Mouse (Mus musculus) neutrophil, adult 5-6 weeks (primary cell): Measurements from ENCODE around the gene Tfap4. TPM values are rescaled to one million over a fixed set of nuclear protein-coding genes. Genes with fewer than 3 reads are reported as not detected.
"Not testable (repeated sequence)": the region's sequence is repeated elsewhere in the genome, so short reads cannot be mapped to it uniquely, and the experiment has no call there.

Experiments used
- ATAC-seq: fragments of 151-379, 151-347 bp; 2 replicates; pipeline ENCODE4 v1.8.0; 2017; ENCODE audit warnings: mild to moderate bottlenecking, moderate TSS enrichment; ENCODE audit not compliant: insufficient number of reproducible peaks, poor library complexity, low FRiP score, severe bottlenecking; ENCODE audit errors: extremely low read depth
- total RNA-seq: library from RNA; stranded (forward); fragments of 200-1000 nt; gene quantifications from 2 replicates; pipeline ENCODE4 v1.2.3, GENCODE M21; 2017

The Tfap4 gene
- total RNA-seq, 1 experiment from 2014 or later: 8.5 TPM

DNA sequence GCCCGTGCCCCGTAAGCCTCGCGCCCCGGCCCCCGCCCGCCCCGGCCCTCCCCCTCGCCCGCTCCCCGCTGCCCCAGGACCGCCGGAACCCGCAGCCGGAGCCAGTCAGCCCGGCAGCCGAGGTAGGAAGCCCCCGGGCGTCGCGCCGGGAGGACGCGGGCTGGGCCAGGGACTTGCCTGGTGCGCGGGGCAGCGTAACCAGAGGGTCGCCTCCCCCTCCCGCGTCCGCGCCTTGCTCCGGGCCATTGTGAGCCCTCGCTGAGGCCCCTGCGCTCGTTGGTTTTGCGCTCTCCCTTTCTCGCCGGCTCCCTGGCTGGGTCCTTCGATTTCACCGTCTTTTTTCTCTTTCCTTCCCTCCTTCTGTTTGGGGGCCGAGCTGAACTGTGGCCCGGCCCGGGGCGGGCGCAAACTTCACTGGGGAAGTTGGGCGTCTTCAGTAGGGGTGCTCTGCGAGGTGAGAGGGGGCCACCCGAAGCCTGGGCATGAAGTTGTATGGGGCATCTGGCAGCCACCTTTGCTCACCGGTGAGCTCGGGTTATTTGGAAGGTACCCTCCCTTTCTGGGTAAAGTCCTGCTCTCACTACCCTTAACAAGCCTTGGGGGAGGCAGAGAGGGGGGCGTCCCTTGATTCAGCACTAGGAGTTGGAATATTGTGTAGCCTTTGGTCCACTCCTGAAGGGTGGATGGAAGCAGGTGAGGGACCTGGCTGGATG is 35.3 kb upstream of the Tfap4 start:
- ATAC-seq: no peak

DNA sequence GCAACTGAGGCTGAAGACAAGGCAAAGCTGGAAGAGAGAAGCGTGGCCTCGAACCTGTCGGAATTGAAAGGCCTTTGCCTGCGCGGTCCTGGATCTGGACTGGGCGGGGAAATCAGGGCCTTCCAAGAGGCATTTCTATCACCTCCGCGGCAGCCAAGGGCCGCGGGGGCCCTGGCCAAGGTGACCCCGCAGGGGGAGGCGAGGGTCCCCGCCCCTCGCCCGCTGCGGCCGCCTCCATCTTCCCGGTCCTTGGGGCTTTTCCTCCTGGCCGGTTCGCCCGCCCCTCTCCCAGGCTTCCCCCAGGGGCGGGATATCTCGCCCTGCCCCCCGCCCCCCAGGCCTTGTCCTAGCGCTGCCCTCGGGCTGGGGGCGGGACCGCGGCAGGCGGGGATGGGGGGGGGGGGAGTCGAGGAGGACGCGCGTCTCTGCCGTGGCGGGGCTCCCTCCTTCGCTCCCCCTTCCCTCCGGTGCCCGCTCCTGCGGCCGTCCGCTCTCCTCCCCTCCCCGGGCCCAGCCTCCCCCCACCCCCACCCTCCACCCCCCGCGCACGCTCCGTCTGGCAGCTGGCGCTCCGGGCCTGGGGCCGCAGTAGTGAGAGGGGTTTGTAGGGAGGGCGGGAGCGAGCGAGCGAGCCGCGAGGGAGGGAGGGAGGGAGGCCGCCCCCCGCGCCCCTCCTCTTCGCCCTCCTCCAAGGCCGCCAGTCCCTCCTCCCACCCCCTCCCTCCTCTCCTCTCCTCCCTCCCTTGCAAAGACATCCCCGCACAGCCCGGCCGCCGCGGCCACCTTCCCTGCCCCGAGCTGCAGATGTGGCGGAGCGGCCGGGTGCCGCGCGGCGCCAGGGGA is 34.5 kb upstream of the Tfap4 start, which contains the start of gene Glis2:
Glis2 (plus strand) TSS at position 743 of the 843 bp plus-strand sequence.
- no peak for ATAC-seq

DNA sequence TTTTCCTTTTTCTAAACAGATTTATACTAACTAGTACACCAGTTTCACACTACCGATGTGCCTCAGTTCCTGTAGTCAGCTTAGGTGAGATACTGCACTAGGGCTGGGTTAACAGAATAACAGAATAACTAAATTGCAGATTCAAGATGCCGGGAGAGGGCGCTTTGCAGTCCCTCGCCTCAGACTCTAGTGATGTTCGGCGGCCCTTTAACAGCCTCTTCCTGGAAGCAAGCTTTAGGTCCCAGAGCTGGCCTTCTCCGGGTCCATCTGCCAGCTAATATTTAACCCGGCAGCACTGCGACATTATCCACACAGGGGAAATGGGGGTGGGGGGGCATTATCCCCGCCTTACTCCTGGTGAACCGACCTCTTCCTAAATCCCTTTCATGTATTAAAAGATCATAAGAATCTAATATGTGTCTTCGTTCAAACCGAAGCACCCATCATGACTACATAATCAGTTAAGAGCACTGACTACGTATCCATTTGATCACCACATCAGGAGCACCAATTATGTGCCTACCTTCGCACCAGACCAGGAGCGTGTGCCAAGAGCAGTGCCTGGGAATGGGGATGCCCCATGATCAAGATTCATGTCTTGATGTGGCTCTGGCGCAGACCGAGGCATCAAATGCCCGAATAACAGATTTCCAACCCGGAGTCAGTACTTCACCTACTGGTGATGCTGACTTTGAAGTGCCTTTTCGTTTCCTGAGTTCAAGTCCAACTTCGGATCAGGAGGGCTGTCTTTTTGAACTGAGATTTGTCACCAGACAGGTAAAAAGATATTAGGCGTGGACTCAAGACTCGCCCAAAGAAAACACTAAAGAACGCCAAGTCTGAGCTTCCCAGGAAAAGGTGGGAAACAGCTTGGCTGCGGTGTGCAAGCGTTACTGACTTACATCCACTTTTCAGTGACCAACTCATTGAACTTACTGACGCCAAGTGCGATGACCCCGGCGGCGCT is 33.5 kb upstream of the Tfap4 start:
- 0 out of 2 replicates have a peak, but pooled peaks have one; percentile 18 for ATAC-seq

DNA sequence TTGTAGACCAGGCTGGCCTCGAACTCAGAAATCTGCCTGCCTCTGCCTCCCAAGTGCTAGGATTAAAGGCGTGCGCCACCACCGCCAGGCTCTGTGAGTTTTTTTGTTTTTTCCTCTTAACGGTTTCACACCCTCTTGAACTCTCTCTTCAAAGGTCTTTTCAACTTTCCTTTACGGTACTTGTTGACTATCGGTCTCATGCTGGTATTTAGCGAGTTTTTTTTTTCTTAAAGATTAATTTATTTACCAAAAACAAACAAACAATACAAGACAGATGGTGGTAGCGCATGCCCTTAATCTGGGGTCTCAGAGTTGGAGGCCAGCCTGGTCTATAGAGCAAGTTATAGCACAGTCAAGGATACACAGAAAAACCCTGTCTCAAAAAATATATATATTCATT is 30.6 kb upstream of the Tfap4 start:
- no peak for ATAC-seq

DNA sequence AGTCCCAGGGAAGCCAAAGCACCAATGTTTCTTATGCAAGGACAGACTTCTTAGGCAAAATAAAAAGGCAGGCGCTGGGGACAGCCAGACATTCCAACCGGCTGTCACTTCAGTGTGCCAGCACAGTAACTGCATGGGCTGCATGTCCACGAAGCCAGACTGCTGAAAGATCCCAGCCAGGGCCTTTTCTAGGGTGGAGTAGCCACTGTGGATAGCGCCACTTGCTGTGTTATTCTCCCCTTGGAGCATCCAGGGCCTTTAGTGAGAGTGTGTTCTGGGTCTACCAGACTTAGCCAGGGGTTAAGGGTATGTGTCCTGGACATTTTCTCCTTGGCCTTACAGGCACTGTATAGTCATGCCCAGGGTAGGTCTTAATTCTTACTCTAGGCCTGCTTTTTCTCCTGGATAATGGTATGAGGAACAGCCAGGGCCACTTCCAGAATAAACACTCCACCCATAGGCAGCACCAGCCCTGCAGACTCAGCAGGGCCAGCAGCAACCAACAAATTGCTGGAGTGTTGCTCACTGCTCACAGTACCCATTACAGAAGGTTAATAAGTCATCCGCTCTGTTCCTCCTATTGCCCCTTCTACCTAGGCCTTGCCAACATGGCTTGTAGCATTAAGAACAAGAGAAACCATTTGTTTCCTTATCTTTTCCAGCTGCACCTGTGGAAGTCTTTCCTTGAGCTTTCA is 28.0 kb upstream of the Tfap4 start:
- no peak for ATAC-seq

DNA sequence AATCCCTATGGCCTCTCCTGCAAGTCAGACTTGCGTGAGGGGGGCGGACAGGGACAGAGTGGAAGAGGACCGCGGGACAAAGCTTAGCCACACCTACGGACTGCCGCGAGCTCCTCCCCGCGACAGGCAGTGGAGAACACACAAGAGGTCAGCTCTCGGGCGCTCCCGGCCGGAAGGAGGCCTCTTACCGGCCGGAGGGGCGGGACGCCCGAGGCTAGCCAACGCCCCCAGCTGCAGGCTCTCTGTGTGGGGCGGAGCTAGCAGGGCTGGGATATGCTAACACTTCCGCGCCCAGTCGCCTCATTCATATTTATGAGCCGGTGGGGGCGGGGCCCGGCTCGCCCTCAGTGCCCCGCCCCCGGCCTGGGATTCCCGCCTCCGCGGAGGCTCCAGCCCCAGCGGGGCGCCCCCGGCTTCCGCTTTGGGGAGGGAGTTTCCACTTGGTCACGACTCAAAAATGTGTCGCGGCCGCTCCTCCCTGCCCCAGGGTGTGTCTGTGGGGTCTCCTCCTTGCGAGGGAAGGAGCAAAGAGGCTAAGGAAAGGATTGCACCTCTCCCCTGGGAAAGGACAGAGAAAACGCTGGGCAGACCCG is 27.0 kb upstream of the Tfap4 start:
- peak; percentile 96 for ATAC-seq

DNA sequence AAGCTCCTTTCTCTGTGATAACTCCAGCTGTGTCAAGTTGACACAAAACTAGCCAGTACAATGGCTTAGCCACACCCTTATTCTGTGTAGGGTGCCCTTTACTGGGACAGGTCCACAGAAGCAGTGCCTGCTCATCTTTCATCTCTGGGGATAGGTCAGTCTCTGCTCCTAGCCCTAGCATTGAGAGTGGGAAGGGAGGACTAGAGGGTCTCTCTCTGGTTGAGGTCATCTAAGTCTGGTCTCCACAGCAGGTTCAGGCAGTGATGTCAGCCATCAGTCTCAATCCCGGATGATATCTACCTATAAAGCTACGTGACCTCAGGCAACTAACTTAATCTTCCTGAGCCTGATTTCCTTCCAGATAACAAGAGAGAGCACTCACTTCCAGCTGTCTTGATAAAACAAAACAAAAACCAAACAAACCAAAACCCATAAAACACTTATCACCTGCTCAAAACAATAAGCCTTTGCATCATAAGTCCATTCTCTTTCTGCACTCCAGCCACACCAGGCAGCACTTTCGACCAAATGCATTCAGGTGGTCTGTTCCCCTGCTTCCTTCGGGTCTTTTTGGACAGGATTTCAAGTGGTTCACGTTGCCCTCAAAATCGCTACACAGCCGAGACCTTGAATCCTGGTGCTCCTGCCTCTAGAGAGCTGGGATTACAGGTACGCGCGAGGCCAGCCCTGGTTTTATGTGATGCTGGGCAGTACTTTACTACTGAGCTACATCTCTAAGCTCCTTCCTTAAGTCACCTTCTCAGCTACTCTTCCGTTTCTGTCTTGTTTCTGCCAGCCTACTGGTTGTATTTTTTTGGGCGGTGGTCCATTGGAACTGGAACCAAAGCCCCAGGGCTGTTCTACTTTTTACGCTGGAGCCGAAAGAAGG is 26.2 kb upstream of the Tfap4 start:
- peak; percentile 3; the same call in 1 of the 2 replicates for ATAC-seq

DNA sequence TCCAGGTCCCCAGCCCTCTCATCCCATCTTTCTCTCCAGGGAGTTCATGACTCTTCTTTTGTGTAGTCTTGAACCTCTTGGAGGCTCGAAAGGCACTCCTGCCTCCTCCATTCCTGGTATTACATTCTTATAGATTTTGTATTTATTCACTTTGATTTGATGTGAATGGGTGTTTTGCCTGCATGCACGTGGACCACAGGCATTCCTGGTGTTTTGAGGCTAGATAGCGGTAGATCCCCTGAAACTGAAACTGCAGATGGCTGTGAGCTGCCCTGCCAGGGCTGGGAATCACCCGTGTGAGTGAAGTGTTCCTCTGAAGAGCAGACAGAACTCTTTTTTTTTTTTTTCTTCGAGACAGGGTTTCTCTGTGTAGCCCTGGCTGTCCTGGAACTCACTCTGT is 24.8 kb upstream of the Tfap4 start:
- no peak for ATAC-seq

DNA sequence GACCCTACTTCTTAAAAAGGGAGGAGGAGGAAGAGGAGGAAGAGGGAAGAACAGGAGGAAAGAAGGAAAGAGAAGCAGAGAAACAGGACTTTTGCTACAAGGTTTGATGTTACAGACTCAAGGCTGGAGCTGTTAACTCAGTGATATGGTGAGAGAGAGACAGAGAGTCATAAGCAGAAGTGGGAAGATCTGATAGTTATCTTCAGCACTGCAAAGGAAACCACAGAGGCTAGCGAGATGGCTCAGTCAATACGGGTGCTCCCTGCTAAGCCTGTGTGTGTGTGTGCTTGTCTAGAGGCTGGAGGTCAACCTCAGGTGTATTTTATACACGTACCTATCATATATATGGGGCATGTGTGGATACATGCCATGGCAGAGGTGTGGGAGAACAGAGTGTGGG is 24.2 kb upstream of the Tfap4 start:
- ATAC-seq: no peak

DNA sequence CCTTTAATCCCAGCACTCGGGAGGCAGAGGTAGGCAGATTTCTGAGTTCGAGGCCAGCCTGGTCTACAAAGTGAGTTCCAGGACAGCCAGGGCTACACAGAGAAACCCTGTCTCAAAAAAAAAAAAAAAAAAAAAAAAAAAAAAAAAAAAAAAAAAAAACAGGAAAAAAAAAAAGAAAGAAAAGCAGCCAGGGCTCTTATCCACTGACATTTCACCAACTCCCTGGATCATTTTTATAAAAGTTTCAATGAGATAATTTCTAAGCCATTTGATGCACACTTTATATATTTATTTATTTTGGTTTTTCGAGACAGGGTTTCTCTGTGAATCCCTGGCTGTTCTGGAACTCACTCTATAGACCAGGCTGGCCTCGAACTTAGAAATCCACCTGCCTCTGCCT is 21.5 kb upstream of the Tfap4 start:
- not testable (repeated sequence) for ATAC-seq

DNA sequence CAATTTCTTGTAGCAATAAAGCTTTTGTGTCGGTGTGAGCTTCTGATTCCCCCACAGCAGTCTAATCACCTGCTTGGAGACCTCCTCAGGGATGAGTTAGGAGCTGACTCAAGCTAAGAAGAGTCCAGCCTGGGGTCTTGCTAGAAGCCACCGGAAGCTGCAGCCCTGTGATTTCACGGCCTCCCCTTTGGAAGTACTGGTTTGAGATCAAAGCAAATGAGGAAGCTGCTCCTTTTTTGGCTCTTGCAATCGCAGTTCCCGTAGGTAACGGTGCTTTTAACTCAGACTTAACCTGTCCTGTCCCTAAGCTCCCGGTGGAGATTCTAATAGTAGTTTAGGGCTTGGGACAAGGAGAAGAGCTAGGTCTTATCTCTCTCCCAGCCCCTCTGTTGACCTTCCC is 19.0 kb upstream of the Tfap4 start:
- no peak for ATAC-seq

DNA sequence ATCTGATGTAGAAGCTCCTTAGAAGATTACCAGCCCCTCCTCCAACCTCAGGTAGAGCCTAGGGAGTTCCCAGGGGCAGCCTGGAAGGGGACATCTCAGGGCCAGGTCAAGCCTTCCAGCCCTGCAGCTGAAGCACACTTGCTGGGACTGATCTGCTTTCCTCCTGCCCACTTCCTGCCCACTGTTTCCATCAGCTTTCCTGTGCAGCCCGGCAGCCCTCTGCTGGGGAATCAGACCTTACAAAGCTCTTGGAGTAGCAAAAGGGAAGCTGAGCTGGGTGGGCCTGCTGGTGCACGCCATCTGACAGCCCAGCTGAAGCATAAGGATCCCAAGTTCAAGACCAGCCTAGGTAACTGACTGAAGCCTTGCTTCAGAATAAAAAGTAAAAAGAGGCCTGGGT is 17.2 kb upstream of the Tfap4 start:
- ATAC-seq: no peak

DNA sequence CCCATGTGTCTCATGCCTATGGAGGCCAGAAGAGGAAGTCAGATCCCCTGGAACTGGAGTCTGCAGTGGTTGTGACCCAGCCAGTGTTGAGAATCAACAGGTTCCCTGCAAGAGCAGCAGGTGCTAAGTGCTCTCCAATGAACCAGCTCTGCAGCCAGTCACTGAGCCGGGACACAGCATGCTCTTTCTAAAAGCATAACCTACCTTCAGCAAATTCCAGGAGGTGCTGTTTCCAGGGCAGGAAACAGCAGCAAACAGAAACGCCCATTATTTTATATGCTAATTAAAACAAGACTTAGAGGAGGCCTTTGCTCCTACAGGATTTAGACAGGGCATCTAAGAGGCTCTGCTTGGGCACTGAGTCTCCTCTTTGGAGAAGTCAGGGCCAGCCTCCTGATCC is 16.4 kb upstream of the Tfap4 start:
- ATAC-seq: no peak

DNA sequence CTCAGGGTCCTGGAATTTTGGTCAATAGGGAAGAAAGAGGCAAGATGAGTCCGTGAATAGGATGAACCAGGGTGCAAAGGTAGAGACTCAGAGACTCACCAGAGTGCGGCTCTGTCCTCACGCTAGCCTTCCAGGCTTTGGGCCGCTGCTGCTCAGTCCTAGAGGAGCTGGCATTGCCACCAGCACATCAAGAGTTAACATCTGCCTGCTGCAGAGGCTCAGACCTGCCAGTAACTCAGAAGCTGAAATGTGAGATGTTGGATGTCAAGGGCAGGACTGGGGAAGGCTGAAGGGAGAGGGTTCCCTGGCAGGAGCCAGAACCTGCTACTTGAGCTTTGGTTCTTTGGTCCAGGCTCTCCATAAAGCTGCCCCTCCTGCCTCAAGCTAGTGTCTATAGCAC is 11.1 kb upstream of the Tfap4 start:
- ATAC-seq: no peak

DNA sequence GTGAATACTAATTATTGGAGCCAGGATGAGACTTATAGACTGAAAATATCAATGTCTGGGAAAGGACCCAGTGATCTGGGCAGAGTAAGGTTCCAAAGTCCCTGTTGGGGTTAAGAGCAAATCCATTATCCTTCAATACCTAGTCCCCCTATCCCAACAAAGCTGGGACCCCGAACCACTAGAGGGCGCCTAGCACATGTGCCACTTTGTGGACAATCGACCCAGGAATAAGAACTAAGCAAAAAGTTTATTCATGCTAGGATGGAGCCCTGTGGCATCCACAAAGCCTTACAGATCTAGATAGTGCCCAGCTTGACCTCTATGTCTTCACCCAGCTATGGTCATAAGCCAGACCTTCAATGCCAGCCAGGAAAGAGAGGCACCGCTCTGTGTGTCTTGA is 8.3 kb upstream of the Tfap4 start:
- ATAC-seq: peak; percentile 70

DNA sequence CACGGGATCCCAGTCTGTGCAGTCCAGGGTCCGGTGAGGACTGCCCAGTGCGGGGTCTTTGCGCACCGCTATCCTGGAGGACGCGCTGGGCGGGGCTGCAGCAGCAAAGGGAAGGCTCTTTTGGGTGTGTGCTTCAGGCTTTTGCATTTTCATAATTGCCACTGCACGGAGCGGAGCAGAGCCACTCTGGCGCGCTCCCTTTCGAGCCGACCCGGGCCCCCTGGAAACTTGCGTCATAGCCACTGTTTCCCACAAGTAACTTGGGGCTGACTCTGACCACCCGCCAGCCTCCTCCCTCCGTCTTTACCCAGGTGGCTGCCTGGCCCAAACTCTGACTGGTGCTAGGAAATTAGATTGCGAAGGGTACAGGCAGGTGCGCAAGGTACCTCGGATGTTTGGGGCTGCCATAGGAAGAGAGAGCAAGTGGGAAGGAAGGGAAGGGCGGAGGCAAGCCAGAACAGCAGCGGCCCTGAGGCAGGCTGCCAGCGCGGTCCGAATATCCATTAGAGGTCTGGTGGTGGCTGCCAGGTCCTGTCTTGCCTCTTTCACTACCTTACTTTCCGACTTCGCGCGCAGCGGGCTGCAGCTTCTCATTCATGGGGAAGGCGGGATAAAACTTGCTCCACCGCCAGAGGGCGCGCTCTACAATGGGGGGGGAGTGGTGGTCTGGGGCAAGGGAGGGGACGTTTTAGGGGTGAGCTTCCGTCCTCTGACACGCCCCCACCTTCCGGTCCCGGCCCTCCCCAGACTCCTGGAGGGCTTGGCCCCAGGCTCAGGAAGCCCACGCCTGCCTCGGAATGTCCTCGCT is 695 bp upstream of the Tfap4 start:
- no peak for ATAC-seq
